Mouse (Mus musculus) c-Kit-negative CD71-positive TER-119-positive erythroid progenitor cells, embryonic 14.5 days (primary cell): ENCODE results near the gene Kbtbd2.

Experiments
- DNase-seq: peaks from one replicate; pipeline ENCODE4 v3.0.0-alpha.2; 2013; ENCODE audit warnings: low read depth, low spot score

Kbtbd2 gene

DNA sequence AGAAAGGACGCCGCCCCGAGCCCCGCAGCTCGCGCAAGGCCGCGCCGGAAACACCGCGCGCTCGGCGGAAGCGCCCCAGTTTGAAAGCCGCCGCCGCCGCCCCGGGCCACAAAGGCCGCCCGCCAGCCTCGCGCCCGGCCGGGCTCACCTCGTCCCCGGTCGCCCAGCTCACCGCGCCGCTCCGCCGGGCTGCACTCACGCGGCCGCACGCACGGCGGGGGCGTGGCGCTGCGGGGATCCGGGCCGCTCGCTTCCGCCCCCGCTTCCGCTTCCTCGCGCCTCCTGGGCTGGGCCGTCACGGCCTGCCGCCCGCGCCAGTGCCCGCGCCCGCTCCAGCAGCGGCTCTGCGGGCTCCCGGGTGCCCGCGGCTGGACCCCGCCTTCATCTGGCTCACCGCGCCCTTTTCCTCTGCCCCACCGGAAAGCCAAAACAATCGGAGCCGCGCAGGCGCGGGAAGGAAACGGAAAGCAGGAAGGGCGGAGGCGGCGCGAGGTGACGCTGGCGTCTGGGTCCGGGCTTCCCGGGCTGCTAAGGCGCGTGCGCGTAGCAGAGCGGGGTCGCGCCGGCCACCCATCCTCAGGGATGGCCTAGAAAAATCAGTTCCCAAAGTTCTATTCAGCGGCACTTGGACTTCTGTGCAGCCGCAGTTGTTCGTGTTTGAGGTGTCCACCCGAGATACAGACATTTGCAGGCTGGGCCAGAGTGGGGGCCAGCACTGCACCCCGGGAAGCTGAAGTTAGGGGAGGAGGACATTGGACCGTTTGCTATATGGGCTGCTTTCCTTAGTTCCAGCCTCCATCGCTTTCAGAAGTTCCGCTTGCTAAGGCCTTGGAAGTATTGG is at the start of gene Kbtbd2:
TSS of gene Kbtbd2 (minus strand) at position 503 of the 841 bp plus-strand sequence.
- peak; percentile 85 for DNase-seq

DNA sequence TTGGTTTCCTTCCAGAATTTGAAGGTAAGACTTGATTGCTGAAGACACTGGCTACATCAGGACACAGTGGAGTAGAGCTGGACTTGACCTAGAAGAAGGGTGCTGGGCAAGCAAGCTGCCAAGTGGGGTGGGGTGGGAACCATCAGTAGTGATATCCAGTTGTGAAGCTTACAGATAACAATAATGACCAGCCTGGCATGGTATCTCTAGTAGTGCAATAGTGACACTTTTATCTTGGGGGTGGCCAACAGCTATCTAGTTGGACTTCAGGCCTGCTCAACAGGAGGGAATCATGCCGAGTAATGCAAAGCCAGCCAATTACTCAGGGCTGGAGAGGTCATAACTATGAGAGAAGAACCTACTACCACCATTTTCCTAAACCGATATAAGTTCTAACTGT is 46.8 kb upstream of the Kbtbd2 start:
- DNase-seq = no peak

DNA sequence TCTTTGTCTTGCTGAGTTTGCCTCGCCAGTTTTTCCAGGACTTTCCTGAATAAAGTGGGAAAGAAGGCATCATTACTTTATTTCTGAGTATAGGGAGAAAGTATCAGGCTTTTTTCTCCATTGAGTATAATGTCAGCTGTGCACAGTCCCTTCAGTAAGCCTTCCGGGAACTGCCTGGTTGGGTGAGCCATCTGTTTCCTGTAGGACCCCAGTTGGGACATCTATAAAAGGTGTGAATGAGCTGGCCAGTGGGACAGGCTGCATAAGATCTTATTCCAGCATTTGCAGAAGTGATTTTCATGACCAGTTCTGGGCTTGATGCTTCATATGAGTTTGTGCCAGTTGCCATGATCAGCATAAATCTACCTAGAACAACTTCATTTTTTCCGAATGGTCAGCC is 45.6 kb upstream of the Kbtbd2 start:
- no peak for DNase-seq

DNA sequence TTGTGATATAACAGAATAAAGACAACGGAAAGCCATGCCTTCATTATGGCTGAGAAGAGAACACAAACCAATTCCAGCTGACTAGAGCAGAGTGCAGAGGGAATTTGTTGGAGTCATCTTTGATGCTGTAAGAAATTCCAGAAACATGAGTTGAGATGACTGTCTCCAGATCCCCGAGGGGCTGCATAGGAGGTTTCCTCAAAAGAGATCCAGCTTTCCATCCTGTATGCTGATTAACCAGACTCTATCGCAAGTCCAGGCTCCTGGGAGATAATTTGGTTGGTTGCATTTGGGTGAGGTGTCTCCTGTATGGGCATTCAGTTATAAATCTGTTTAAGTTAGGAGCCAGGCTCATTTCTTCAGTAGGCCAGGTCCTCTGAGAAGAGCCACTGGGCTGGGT is 40.0 kb upstream of the Kbtbd2 start:
- DNase-seq = no peak

GRCm38 (mm10) chr6:56837166-56837565 is 39.6 kb upstream of the Kbtbd2 start:
- no peak for DNase-seq

GRCm38 (mm10) chr6:56835532-56835931 is 37.9 kb upstream of the Kbtbd2 start:
- DNase-seq = no peak

- no peak for DNase-seq
Observed at GRCm38 (mm10) chr6:56834769-56835168, 37.2 kb upstream of the Kbtbd2 start.

DNA sequence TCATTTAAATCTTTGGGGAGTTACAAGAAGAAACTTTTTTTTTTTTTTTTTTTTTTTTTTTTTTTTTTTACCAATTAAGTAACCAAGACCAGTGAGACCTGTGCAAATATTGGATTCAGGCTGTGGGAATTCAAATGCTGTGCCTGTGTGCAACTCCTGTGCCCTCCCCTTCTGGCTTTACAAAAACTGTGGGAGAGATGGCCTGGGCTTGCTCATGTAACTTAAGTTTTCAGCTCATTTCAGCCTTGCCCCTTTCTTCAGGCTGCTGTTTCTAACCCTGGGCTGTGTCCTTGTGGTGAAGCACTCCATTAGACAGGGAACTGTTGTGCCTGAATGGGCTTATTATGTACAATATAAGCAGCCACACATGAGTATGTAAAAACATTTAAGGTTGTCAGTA is 35.2 kb upstream of the Kbtbd2 start:
- DNase-seq = no peak

- DNase-seq = no peak
Observed at GRCm38 (mm10) chr6:56832407-56832796, 34.8 kb upstream of the Kbtbd2 start.

- no peak for DNase-seq
Observed at GRCm38 (mm10) chr6:56831697-56832406, 34.2 kb upstream of the Kbtbd2 start, which contains the start of gene Fkbp9. Fkbp9 (plus strand) TSS chr6:56832059.

- DNase-seq = no peak
Observed at GRCm38 (mm10) chr6:56825657-56826056, 28.0 kb upstream of the Kbtbd2 start.

- no peak for DNase-seq
Observed at GRCm38 (mm10) chr6:56819124-56819487, 21.5 kb upstream of the Kbtbd2 start.

DNA sequence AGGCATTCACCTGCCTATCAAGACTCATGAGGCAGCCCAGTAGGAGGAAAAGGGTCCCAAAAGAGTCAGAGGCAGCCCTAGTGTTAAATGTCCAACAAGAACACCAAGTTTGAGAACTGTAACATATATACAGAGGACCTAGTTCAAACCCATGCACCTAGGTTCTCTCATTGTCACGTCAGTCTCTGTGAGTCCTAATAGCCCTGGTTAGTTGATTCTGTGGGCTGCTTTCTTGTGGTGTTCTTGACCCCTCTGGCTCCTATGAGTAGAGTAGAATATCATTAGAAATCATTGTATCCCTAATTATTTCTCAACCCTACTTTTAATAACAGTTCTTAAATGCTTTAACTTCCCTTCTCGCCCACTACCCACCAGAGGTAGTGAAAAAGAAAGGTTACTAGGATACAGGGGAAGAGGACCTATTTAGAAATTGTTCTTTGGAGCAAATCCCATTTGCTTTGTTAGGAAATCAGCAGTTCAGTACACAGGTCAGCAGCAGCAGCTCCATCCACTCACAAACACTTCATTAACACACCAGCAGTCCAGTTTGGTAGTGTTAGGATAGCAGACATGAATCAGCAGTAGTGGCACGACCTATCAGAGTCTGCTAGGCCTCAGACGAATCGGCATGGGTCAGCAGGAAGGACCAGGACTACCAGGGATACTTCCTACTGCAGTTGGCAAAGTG is 21.0 kb upstream of the Kbtbd2 start:
- DNase-seq = no peak

GRCm38 (mm10) chr6:56813332-56813731 is 15.7 kb upstream of the Kbtbd2 start:
- no peak for DNase-seq

DNA sequence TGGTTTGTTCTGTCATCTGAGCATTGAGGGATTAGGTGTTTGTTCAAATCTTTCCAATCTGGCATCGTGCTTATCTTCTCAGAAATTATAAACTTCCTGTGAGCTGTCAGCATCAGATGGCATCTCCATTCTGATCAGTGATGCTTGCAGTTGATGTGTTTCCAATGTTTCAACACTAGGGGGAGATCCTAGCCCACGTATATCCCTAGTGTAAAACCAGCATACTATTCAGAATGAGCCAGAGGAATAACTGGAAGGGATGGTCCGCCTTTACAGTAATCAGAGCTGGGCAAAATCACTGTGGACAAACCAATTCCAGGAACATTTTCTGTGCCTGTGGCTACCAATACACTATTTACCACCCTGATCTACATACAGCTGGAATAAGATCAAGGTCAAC is 11.0 kb upstream of the Kbtbd2 start:
- DNase-seq = peak; percentile 42

DNA sequence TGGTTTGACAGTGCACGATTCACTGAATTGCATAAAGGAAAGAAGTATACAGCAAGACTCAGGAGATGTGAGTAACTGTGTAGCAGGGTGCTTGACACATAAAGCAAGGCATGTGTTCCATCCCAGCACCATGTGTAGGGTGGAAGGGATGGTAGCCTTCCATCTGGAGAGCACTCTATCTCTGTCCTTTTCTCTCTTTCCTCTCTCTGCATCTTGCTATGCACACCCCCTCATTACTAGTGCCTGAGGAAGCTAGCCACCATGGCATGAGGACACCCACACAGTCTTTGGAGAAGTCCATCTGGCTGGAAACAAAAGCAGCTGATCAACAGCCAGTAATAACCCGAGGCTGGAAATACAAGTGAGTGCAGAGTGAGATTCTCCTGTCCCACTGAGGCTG is 8.6 kb upstream of the Kbtbd2 start:
- no peak for DNase-seq

- DNase-seq = no peak
Observed at GRCm38 (mm10) chr6:56805026-56805425, 7.4 kb upstream of the Kbtbd2 start.

- no peak for DNase-seq
Observed at GRCm38 (mm10) chr6:56798152-56798465, 496 bp upstream of the Kbtbd2 start.

DNA sequence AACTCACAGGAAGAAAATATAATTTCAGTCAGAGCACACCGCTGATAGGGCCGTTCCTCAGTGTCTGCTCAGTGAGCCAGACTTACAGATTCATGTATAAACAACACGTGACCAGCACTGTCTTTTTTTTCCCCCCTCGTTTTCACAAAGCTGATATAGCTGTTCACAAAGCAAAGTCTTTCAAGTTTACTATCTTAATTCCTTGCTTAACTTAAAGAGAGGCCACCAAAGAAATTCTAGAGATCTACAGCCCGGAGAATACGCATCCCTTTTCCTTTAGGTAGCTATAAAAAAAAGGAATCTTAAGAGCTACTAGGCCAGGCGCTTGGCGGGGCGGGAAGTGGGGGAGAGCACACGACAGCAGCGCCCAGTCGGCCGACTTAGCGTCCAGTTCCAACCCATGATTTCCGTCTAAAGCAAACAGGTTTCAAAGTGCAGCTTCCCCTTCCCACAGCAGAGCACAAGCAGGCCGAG is 908 bp downstream of the Kbtbd2 start:
- peak; percentile 48 for DNase-seq

- no peak for DNase-seq
Observed at GRCm38 (mm10) chr6:56796232-56796631, 1.4 kb downstream of the Kbtbd2 start.

- DNase-seq = no peak
Observed at GRCm38 (mm10) chr6:56794834-56795233, 2.8 kb downstream of the Kbtbd2 start.

- DNase-seq = no peak
Observed at GRCm38 (mm10) chr6:56789336-56789735, 8.3 kb downstream of the Kbtbd2 start.
